Mouse (Mus musculus) hindbrain, embryonic 14.5 days (tissue): ENCODE results near the gene Cdh5. TPM values are rescaled to one million over a fixed set of nuclear protein-coding genes. Genes with fewer than 3 reads are reported as not detected.
"Not testable (repeated sequence)": the region's sequence is repeated elsewhere in the genome, so short reads cannot be mapped to it uniquely, and the experiment has no call there.

Source experiments
- ATAC-seq: fragments of 200-750 bp; cut with Nextera tagmentation; 2 replicates; pipeline ENCODE4 v1.8.0; 2017; ENCODE audit warnings: moderate number of reproducible peaks, mild to moderate bottlenecking, moderate TSS enrichment, moderate library complexity; ENCODE audit not compliant: low FRiP score
- DNase-seq: peaks from one replicate; pipeline ENCODE4 v3.0.0-alpha.2; 2015; ENCODE audit warnings: low spot score
- H3K27ac ChIP-seq: fragments of 300-500 bp; sonication (generic); 2 replicates; pipeline ENCODE4 v1.5.1; 2014; ENCODE audit warnings: mild to moderate bottlenecking, moderate library complexity
- H3K27me3 ChIP-seq: fragments of 300-500 bp; sonication (generic); 2 replicates; pipeline ENCODE4 v1.6.1; 2014; ENCODE audit warnings: mild to moderate bottlenecking, low read length, mixed read lengths; ENCODE audit not compliant: control insufficient read depth, insufficient read depth
- H3K36me3 ChIP-seq: fragments of 300-500 bp; sonication (generic); replicated peaks from 2 replicates; pipeline ENCODE4 v1.6.1; 2014; ENCODE audit not compliant: control insufficient read depth, insufficient read depth
- H3K4me1 ChIP-seq: fragments of 300-500 bp; sonication (generic); replicated peaks from 2 replicates; pipeline ENCODE4 v1.6.1; 2014; ENCODE audit warnings: antibody characterized with exemption, low read length, mixed read lengths; ENCODE audit not compliant: control insufficient read depth, insufficient read depth
- H3K4me2 ChIP-seq: fragments of 300-500 bp; sonication (generic); replicated peaks from 2 replicates; pipeline ENCODE4 v1.6.1; 2014; ENCODE audit warnings: mild to moderate bottlenecking, moderate library complexity
- H3K4me3 ChIP-seq: fragments of 300-500 bp; sonication (generic); replicated peaks from 2 replicates; pipeline ENCODE4 v1.5.1; 2014; ENCODE audit warnings: mild to moderate bottlenecking, low read length
- H3K9ac ChIP-seq: fragments of 300-500 bp; sonication (generic); 2 replicates; pipeline ENCODE4 v1.6.1; 2014
- H3K9me3 ChIP-seq: fragments of 300-500 bp; sonication (generic); 2 replicates; pipeline ENCODE4 v1.6.1; 2016; ENCODE audit warnings: low read length; ENCODE audit not compliant: control insufficient read depth
- WGBS: fragments of 180-500 bp; shearing (Covaris S2); extraction: QIAGEN DNeasy Blood & Tissue Kit; methylation state at CpG from one replicate; pipeline ENCODE4 v1.1.7; 2014; 5-methylcytosine and 5-hydroxymethylcytosine counted together
- polyA plus RNA-seq: library from polyadenylated mRNA; unstranded; fragments of >200 nt; fragmentation: Nextera tagmentation; extraction: Ambion mirVana; gene quantifications from 2 replicates; pipeline ENCODE4 v1.2.1, GENCODE M21; 2014

The Cdh5 gene
- polyA plus RNA-seq, 1 experiment from 2014 or later, result 16.6 TPM

- not testable (repeated sequence) for ATAC-seq, H3K27me3 ChIP-seq, DNase-seq, H3K4me3 ChIP-seq, H3K9me3 ChIP-seq, H3K27ac ChIP-seq, H3K4me1 ChIP-seq, H3K9ac ChIP-seq, H3K36me3 ChIP-seq, H3K4me2 ChIP-seq
Observed at GRCm38 (mm10) chr8:104087878-104088277, 13.5 kb upstream of the Cdh5 start.

- Histone ChIP-seq H3K9ac (no peak overlapping the region), H3K4me3 (no peak overlapping the region), H3K36me3 (no peaks in the 10 kb centered on the region), H3K4me1 (no peaks in the 10 kb centered on the region), H3K27ac (no peak overlapping the region), H3K9me3 (no peaks in the 10 kb centered on the region), H3K27me3 (no peaks in the 10 kb centered on the region), H3K4me2 (no peak overlapping the region)
- WGBS, result 83% methylated on average over 3 of the region's 3 CpGs
- DNase-seq (no peak), ATAC-seq (no peak)
Observed at GRCm38 (mm10) chr8:104088881-104089280, 12.5 kb upstream of the Cdh5 start.

- not testable (repeated sequence) for H3K36me3 ChIP-seq, ATAC-seq, H3K4me3 ChIP-seq, H3K27ac ChIP-seq, H3K9me3 ChIP-seq, H3K4me1 ChIP-seq, H3K9ac ChIP-seq, H3K27me3 ChIP-seq
- WGBS, result 15% methylated on average over 21 of the region's 24 CpGs
- peak overlapping the region; percentile 27 for H3K4me2 ChIP-seq
- peak; percentile 73 for DNase-seq
Observed at GRCm38 (mm10) chr8:104090993-104091900, 10.2 kb upstream of the Cdh5 start.

- Histone ChIP-seq H3K9ac (no peak overlapping the region), H3K36me3 (no peaks in the 10 kb centered on the region), H3K9me3 (no peaks in the 10 kb centered on the region), H3K27ac (no peak overlapping the region), H3K4me1 (no peaks in the 10 kb centered on the region), H3K4me3 (no peak overlapping the region), H3K27me3 (no peaks in the 10 kb centered on the region), H3K4me2 (no peak overlapping the region)
- DNase-seq, result no peak
- 31% methylated on average over 7 of the region's 7 CpGs for WGBS
- ATAC-seq, result no peak
Observed at GRCm38 (mm10) chr8:104093336-104093735, 8.1 kb upstream of the Cdh5 start.

GRCm38 (mm10) chr8:104095595-104095994, 5.8 kb upstream of the Cdh5 start:
- no peak overlapping the region for H3K9ac ChIP-seq
- H3K27ac ChIP-seq, result 0 out of 2 replicates have a peak overlapping the region, but pooled peaks have one; percentile 26
- H3K4me3 ChIP-seq, result no peak overlapping the region
- 63% methylated on average over 9 of the region's 9 CpGs for WGBS
- no peaks in the 10 kb centered on the region for H3K36me3 ChIP-seq
- H3K27me3 ChIP-seq, result no peaks in the 10 kb centered on the region
- no peak for ATAC-seq
- peaks cover 7% of the 10 kb centered on the region; the same call in 1 of the 2 replicates for H3K4me1 ChIP-seq
- H3K9me3 ChIP-seq, result no peaks in the 10 kb centered on the region
- DNase-seq, result no peak
- no peak overlapping the region for H3K4me2 ChIP-seq

GRCm38 (mm10) chr8:104096644-104097043, 4.8 kb upstream of the Cdh5 start:
- Histone ChIP-seq H3K4me1 (peaks cover 7% of the 10 kb centered on the region; the same call in 1 of the 2 replicates), H3K9ac (no peak overlapping the region), H3K27me3 (no peaks in the 10 kb centered on the region), H3K9me3 (no peaks in the 10 kb centered on the region), H3K36me3 (no peaks in the 10 kb centered on the region), H3K27ac (no peak overlapping the region), H3K4me3 (no peak overlapping the region), H3K4me2 (no peak overlapping the region)
- DNase-seq (no peak), ATAC-seq (no peak)
- 70% methylated on average over 10 of the region's 10 CpGs for WGBS

- H3K4me1 ChIP-seq, result peaks cover 7% of the 10 kb centered on the region; the same call in 1 of the 2 replicates
- H3K9ac ChIP-seq, result no peak overlapping the region
- 26% methylated on average over 6 of the region's 6 CpGs for WGBS
- H3K27ac ChIP-seq, result no peak overlapping the region
- no peaks in the 10 kb centered on the region for H3K36me3 ChIP-seq
- DNase-seq (peak; percentile 45), ATAC-seq (peak; percentile 38; the same call in 1 of the 2 replicates)
- H3K4me3 ChIP-seq, result no peak overlapping the region
- no peaks in the 10 kb centered on the region for H3K27me3 ChIP-seq
- H3K9me3 ChIP-seq, result no peaks in the 10 kb centered on the region
- H3K4me2 ChIP-seq, result no peak overlapping the region
Observed at GRCm38 (mm10) chr8:104098671-104099346, 2.6 kb upstream of the Cdh5 start.

- 61% methylated on average over 20 of the region's 20 CpGs for WGBS
- H3K27ac ChIP-seq, result no peak overlapping the region
- H3K9me3 ChIP-seq, result no peaks in the 10 kb centered on the region
- ATAC-seq (no peak), DNase-seq (no peak)
- no peaks in the 10 kb centered on the region for H3K36me3 ChIP-seq
- H3K9ac ChIP-seq, result no peak overlapping the region
- H3K4me2 ChIP-seq, result no peak overlapping the region
- H3K4me3 ChIP-seq, result no peak overlapping the region
- H3K4me1 ChIP-seq, result peaks cover 7% of the 10 kb centered on the region; the same call in 1 of the 2 replicates
- H3K27me3 ChIP-seq, result no peaks in the 10 kb centered on the region
Observed at GRCm38 (mm10) chr8:104099347-104100099, 1.9 kb upstream of the Cdh5 start.

GRCm38 (mm10) chr8:104100724-104101123, 701 bp upstream of the Cdh5 start:
- H3K4me2 ChIP-seq, H3K9me3 ChIP-seq, H3K4me3 ChIP-seq, H3K4me1 ChIP-seq, H3K27me3 ChIP-seq, H3K9ac ChIP-seq, ATAC-seq, DNase-seq, H3K27ac ChIP-seq, H3K36me3 ChIP-seq: not testable (repeated sequence)
- WGBS, result 95% methylated on average over 6 of the region's 6 CpGs
